Mouse (Mus musculus) stomach, postnatal 0 days (tissue): ENCODE results near the gene Gli3. TPM values are rescaled to one million over a fixed set of nuclear protein-coding genes. Genes with fewer than 3 reads are reported as not detected.

Experiments
- ATAC-seq: fragments of 200-750 bp; cut with Nextera tagmentation; 2 replicates; pipeline ENCODE4 v1.8.0; 2017; ENCODE audit not compliant: low FRiP score, low TSS enrichment
- DNase-seq: peaks from one replicate; pipeline ENCODE4 v3.0.0-alpha.2; 2016; ENCODE audit warnings: low spot score
- H3K27ac ChIP-seq: fragments of 300-500 bp; sonication (generic); replicated peaks from 2 replicates; pipeline ENCODE4 v1.5.1; 2014; ENCODE audit warnings: mild to moderate bottlenecking, control low read depth
- H3K27me3 ChIP-seq: fragments of 300-500 bp; sonication (generic); 2 replicates; pipeline ENCODE4 v1.6.1; 2014; ENCODE audit warnings: low read length; ENCODE audit not compliant: control insufficient read depth, insufficient read depth
- H3K36me3 ChIP-seq: fragments of 300-500 bp; sonication (generic); 2 replicates; pipeline ENCODE4 v1.6.1; 2014; ENCODE audit warnings: low read length, mixed read lengths; ENCODE audit not compliant: control insufficient read depth, insufficient read depth
- H3K4me1 ChIP-seq: fragments of 300-500 bp; sonication (generic); replicated peaks from 2 replicates; pipeline ENCODE4 v1.6.1; 2014; ENCODE audit warnings: antibody characterized with exemption; ENCODE audit not compliant: control insufficient read depth, insufficient read depth
- H3K4me2 ChIP-seq: fragments of 300-500 bp; sonication (generic); replicated peaks from 2 replicates; pipeline ENCODE4 v1.6.1; 2014; ENCODE audit warnings: low read depth, mild to moderate bottlenecking, control low read depth, moderate library complexity
- H3K4me3 ChIP-seq: fragments of 300-500 bp; sonication (generic); 2 replicates; pipeline ENCODE4 v1.5.1; 2014; ENCODE audit warnings: low read depth, low read length, control low read depth
- H3K9ac ChIP-seq: fragments of 300-500 bp; sonication (generic); 2 replicates; pipeline ENCODE4 v1.6.1; 2014; ENCODE audit warnings: mild to moderate bottlenecking, low read length, control low read depth, mixed read lengths
- H3K9me3 ChIP-seq: fragments of 300-500 bp; sonication (generic); 2 replicates; pipeline ENCODE4 v1.6.1; 2016; ENCODE audit warnings: low read length; ENCODE audit not compliant: control insufficient read depth
- CTCF ChIP-seq: IDR thresholded peaks from 2 replicates; pipeline ENCODE4 v1.5.1; 2016; ENCODE audit warnings: antibody characterized with exemption, low read depth, mild to moderate bottlenecking, moderate library complexity
- EP300 ChIP-seq: optimal IDR thresholded peaks from 2 replicates; pipeline ENCODE3; 2016; ENCODE audit warnings: antibody characterized with exemption
- WGBS: fragments of 180-500 bp; shearing (Covaris S2); extraction: QIAGEN DNeasy Blood & Tissue Kit; methylation state at CpG from one replicate; pipeline ENCODE4 v1.1.7; 2014; 5-methylcytosine and 5-hydroxymethylcytosine counted together
- polyA plus RNA-seq: library from polyadenylated mRNA; unstranded; fragments of >200 nt; fragmentation: Nextera tagmentation; extraction: Ambion mirVana; gene quantifications from 2 replicates; pipeline ENCODE4 v1.2.1, GENCODE M21; 2015

The Gli3 gene
- polyA plus RNA-seq, 1 experiment from 2014 or later: 4.9 TPM

- DNase-seq (no peak), ATAC-seq (no peak)
- TF ChIP-seq CTCF (no peak), EP300 (no peak)
- Histone ChIP-seq H3K9me3 (no peaks in the 10 kb centered on the region), H3K4me1 (no peaks in the 10 kb centered on the region), H3K9ac (no peak overlapping the region), H3K4me2 (no peak overlapping the region), H3K27me3 (no peaks in the 10 kb centered on the region), H3K36me3 (no peaks in the 10 kb centered on the region), H3K4me3 (no peak overlapping the region), H3K27ac (no peak overlapping the region)
- 86% methylated on average over 8 of the region's 8 CpGs for WGBS
These were observed 87.1 kb downstream of the Gli3 start for GRCm38 (mm10) chr13:15550027-15550602.

- Histone ChIP-seq H3K4me2 (no peak overlapping the region), H3K4me3 (no peak overlapping the region), H3K27me3 (no peaks in the 10 kb centered on the region), H3K36me3 (no peaks in the 10 kb centered on the region), H3K9ac (no peak overlapping the region), H3K27ac (no peak overlapping the region), H3K4me1 (no peaks in the 10 kb centered on the region), H3K9me3 (no peaks in the 10 kb centered on the region)
- no peak for TF ChIP-seq CTCF
- TF ChIP-seq EP300: no peak
- DNase-seq: no peak
- no peak for ATAC-seq
- WGBS: 73% methylated on average over 6 of the region's 6 CpGs
These were observed 87.7 kb downstream of the Gli3 start for GRCm38 (mm10) chr13:15550731-15551130.

GRCm38 (mm10) chr13:15552009-15552408 lies 89.0 kb downstream of the Gli3 start:
- Histone ChIP-seq H3K9me3 (no peaks in the 10 kb centered on the region), H3K27me3 (no peaks in the 10 kb centered on the region), H3K27ac (no peak overlapping the region), H3K4me3 (no peak overlapping the region), H3K9ac (no peak overlapping the region), H3K4me1 (no peaks in the 10 kb centered on the region), H3K4me2 (no peak overlapping the region), H3K36me3 (no peaks in the 10 kb centered on the region)
- DNase-seq: no peak
- 79% methylated on average over 3 of the region's 3 CpGs for WGBS
- no peak for TF ChIP-seq EP300
- no peak for TF ChIP-seq CTCF
- no peak for ATAC-seq

- DNase-seq: no peak
- H3K4me2 ChIP-seq: no peak overlapping the region
- TF ChIP-seq EP300 (no peak), CTCF (peak; percentile 49)
- no peak overlapping the region for H3K27ac ChIP-seq
- H3K9ac ChIP-seq: no peak overlapping the region
- H3K9me3 ChIP-seq: no peaks in the 10 kb centered on the region
- no peaks in the 10 kb centered on the region for H3K27me3 ChIP-seq
- WGBS: 47% methylated on average over 2 of the region's 2 CpGs
- no peak overlapping the region for H3K4me3 ChIP-seq
- H3K36me3 ChIP-seq: no peaks in the 10 kb centered on the region
- no peak for ATAC-seq
- no peaks in the 10 kb centered on the region for H3K4me1 ChIP-seq
These were observed 93.6 kb downstream of the Gli3 start for GRCm38 (mm10) chr13:15556646-15557098.

DNA sequence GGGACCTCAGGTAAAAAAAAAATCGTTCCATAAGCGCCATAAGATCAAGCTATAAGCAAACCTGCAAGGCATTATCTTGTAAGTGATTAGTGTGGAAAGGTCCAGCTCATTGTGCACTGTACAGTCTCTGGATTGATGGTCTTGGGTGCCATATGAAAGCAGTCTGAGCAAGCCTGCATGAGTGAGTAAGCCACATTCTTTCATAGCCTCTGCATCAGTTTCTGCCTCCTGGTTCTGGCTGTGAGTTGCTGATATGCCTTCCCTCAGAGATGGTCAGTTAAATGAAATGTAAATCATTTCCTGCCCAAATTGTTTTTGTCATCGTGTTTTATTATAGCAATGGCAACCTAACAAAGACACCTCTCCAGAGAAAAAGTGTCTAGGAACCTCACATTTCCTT lies 98.4 kb downstream of the Gli3 start:
- Histone ChIP-seq H3K4me3 (no peak overlapping the region), H3K4me1 (no peaks in the 10 kb centered on the region), H3K36me3 (no peaks in the 10 kb centered on the region), H3K27ac (no peak overlapping the region), H3K9me3 (no peaks in the 10 kb centered on the region), H3K4me2 (no peak overlapping the region), H3K9ac (no peak overlapping the region), H3K27me3 (no peaks in the 10 kb centered on the region)
- ATAC-seq (no peak), DNase-seq (no peak)
- no peak for TF ChIP-seq CTCF
- no peak for TF ChIP-seq EP300
- WGBS: 67% methylated on average over 3 of the region's 3 CpGs

GRCm38 (mm10) chr13:15570908-15571568 lies 108.0 kb downstream of the Gli3 start:
- Histone ChIP-seq H3K27me3 (no peaks in the 10 kb centered on the region), H3K9ac (no peak overlapping the region), H3K4me2 (no peak overlapping the region), H3K4me3 (no peak overlapping the region), H3K27ac (no peak overlapping the region), H3K4me1 (no peaks in the 10 kb centered on the region), H3K36me3 (no peaks in the 10 kb centered on the region), H3K9me3 (no peaks in the 10 kb centered on the region)
- WGBS: 48% methylated on average over 15 of the region's 15 CpGs
- DNase-seq (no peak), ATAC-seq (no peak)
- no peak for TF ChIP-seq EP300
- TF ChIP-seq CTCF: no peak
